Mouse (Mus musculus): ENCODE data around the gene Rfc4.

Rfc4 gene

GRCm38 (mm10) chr16:23135421-23136149, 8.0 kb upstream of the Rfc4 start:
- peak; percentile 79 for DNase-seq (ENCODE audit: low read depth, low spot score)

DNA sequence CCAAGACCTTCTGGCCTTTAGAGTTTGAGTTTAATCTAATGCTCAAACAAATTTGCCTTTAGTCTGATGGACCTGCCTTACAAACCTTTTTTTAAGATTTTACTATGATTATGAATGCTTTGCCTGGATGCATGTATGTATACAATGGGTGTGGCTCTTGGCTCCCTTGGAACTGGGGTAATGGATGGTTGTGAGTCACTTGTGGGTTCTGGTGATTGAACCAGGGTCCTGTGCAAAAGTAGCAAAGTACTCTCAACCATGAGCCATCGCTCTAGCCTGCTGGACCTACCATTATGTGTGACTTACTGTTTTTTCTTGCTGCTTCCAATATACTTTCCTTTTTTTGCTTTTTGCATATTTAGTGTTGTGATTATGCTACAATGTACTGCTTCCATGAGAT, 4.8 kb upstream of the Rfc4 start:
- no peak for DNase-seq (ENCODE audit: low read depth, low spot score)

- no peak for DNase-seq (ENCODE audit: low read depth, low spot score)
Measured at GRCm38 (mm10) chr16:23130303-23130702, 2.8 kb upstream of the Rfc4 start.

GRCm38 (mm10) chr16:23127311-23127672, 245 bp downstream of the Rfc4 start:
- DNase-seq (ENCODE audit: low read depth, low spot score), result no peak

DNA sequence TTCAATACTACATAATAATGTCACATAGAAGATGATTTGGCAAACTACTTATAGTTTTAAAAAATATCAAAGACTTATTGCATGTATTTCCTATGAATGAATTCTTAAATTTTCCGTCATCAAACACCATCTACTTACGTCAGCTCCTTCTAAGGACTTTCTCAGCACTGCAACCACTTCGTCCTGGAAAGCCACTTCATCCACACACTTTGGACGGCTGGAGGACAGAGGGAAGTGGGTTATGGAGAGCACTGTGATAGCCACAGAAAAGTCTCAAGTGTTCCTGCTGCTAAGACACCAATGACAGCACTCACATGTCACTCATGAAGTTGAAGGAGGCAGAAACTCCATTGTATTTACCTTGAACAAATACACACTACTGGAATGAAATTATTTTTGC, 3.1 kb downstream of the Rfc4 start:
- DNase-seq (ENCODE audit: low read depth, low spot score), result no peak

DNA sequence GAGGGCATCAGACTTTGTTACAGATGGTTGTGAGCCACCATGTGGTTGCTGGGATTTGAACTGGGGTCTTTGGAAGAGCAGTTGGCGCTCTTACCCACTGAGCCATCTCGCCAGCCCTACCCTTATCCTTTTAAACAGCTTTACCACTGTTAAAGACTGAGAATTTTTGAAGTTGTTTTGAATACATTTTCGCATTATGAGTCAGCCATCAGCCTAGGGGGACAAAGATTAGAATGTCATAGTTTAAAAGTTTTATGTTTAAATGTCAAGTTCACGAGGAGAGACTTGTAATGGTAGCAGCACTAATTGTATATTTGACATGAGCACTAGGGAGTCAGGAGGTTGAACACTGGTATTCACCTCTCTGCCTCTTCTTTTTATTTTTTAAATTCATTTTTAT, 4.4 kb downstream of the Rfc4 start:
- DNase-seq (ENCODE audit: low read depth, low spot score), result no peak

GRCm38 (mm10) chr16:23122446-23122845, 5.1 kb downstream of the Rfc4 start:
- DNase-seq (ENCODE audit: low read depth, low spot score), result no peak

DNA sequence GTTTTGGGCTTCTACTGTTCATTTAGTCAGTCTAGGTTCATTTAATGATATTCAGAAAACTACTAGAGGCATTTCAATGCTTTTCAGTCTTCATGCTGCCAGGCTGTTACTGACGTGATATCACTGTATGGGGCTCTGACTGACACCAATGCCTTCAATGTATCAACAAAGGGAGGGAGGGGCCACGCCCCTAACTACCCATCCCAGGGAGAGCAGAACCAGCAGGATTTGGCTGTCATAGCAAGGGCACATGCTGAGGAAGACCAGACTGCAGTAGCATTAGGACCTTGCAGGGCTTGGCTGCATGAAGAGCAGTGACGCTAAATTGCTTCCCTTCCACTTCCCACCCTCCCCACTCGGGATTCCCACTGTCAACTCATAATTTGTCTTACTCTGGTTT, 10.4 kb downstream of the Rfc4 start:
- DNase-seq (ENCODE audit: low read depth, low spot score), result no peak

GRCm38 (mm10) chr16:23115486-23115885, 12.1 kb downstream of the Rfc4 start:
- DNase-seq (ENCODE audit: low read depth, low spot score), result no peak

- DNase-seq (ENCODE audit: low read depth, low spot score), result no peak
Measured at GRCm38 (mm10) chr16:23114339-23115171, 13.0 kb downstream of the Rfc4 start.

DNA sequence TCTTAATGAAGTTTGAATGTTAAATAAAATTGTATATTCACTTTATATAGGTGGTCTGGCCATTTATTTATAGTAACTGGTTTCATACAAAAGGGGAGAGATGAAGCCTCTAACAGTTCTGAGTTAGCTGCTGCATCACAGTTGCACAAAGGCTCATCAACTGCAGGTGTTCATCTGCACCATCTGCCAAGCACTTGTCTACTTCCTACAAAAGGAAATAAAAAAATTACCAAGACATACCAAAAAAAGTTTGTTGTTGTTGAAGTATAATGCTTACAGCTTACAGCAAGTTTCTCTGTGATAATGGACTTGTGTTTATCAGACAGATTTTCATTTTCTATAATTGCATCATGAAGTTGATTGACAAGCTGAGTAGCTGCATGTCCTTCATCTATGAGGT, 13.6 kb downstream of the Rfc4 start:
- no peak for DNase-seq (ENCODE audit: low read depth, low spot score)

- no peak for DNase-seq (ENCODE audit: low read depth, low spot score)
Measured at GRCm38 (mm10) chr16:23112861-23113435, 14.6 kb downstream of the Rfc4 start.

- no peak for DNase-seq (ENCODE audit: low read depth, low spot score)
Measured at GRCm38 (mm10) chr16:23112348-23112747, 15.2 kb downstream of the Rfc4 start.

DNA sequence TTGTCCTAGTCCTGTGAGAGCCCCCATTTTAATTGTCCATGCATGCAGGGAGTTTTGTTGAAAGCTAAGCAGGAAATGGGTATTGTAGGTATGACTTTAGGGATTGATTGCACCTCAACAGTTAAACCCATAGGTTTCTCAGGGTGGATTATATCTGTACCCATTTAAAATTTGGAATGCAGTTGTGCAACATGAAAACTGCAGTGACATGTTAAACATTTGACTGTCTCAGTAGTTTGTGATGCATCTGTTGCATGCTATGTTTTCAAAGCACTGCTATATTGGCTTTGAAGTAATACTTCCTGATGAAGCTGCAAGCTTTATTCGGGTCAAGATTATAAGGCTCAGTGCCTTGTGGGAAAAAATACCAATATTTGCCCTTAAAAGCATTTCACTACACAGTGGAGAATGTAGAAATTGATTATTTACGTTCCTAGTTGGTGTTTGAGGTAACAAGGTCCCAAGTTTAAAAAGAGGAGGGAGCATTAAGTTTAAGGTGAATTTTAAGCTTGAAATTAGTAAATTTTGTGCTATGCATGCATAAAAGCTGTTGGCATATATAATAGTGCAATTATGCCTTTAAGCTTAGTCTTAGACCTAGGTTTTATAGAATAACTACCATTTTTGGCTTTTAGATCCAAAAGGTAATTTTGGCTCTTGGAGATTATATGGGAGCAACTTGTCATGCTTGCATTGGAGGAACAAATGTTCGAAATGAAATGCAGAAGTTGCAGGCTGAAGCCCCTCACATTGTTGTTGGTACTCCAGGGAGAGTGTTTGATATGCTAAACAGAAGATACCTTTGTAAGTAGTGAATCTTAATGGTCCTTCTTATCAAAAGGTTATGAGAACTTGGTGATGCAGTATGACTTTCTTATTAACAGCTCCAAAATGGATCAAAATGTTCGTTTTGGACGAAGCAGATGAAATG, 17.9 kb downstream of the Rfc4 start:
- no peak for DNase-seq (ENCODE audit: low read depth, low spot score)

DNA sequence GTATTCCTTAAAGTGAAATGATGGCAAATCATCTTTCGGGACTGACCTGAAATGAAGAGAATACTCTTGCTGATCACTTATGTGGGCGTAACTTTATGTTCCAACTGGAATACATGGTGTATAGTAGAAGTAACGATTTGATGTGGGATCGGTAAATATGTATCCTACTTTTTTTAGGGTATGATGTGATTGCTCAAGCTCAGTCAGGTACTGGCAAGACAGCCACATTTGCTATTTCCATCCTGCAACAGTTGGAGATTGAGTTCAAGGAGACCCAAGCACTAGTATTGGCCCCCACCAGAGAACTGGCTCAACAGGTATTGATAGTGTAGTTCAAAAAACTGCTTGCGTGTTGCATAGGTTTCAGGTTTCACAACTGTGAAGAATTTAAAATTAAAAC, 18.6 kb downstream of the Rfc4 start:
- DNase-seq (ENCODE audit: low read depth, low spot score), result no peak

- DNase-seq (ENCODE audit: low read depth, low spot score), result peak; percentile 93
Measured at GRCm38 (mm10) chr16:23107946-23108759, 19.4 kb downstream of the Rfc4 start.

- DNase-seq (ENCODE audit: low read depth, low spot score), result peak; percentile 99
Measured at GRCm38 (mm10) chr16:23107231-23107942, 20.1 kb downstream of the Rfc4 start, which contains the start of gene Eif4a2. Gene Eif4a2 (plus strand): TSS chr16:23107444.

GRCm38 (mm10) chr16:23106121-23106520, 21.4 kb downstream of the Rfc4 start:
- no peak for DNase-seq (ENCODE audit: low read depth, low spot score)

DNA sequence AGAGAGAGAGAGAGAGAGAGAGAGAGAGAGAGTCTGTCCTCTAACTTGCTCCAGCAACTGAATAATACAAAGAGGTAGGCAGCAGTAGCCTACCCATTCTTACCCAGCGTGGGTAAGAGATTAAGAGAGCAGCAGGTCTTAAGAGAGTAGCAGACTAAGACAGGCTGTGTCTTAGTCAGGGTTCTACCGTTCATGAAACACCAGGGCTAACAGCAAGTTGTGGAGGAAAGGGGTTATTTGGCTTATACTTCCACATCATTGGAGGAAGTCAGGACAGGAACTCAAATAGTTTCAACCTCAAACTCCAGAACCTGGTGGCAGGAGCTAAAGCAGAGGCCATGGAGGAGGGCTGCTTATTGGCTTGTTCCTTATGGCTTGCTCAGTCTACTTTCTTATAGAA, 23.7 kb downstream of the Rfc4 start:
- DNase-seq (ENCODE audit: low read depth, low spot score), result no peak

Measured in brain, adult 2 months (tissue).